Mouse (Mus musculus): Measurements from ENCODE around the gene Dach1.

DNA sequence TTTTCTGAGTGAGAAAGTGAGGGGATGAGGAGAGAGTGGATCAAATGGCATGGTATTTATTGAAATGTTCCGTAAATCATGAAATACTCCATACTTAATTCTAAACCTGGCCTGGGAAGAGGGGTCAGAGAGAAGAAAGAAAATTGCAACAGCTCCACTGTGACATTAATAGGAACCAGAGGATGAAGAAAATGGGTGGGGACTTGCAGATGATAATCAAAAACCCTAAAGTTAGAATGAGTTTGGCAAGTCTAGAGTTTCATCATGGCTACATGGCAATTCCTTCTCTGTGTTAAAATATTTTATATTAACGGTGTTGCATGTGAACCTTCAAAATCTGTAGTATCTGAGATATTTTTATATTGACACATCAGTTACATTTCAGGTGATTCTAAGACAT lies 80.3 kb downstream of the Dach1 start:
- TF ChIP-seq CTCF (IDR thresholded peaks at IDR 0.05; ENCODE audit: extremely low read depth, insufficient read depth, low read length) = no peak
- no peak for TF ChIP-seq POLR2A (IDR thresholded peaks at IDR 0.05; ENCODE audit: extremely low read depth, insufficient read depth, low read length)
